Mouse (Mus musculus) small intestine, adult 10 weeks (tissue): Measurements from ENCODE around the gene Mcm8. TPM values are rescaled to one million over a fixed set of nuclear protein-coding genes. Genes with fewer than 3 reads are reported as not detected.

ENCODE experiments used
- polyA plus RNA-seq: library from polyadenylated mRNA; stranded (reverse); fragments of 350-450 nt; fragmentation: Illumina TruSeq; extraction: RNeasy Lipid Tissue Mini Kit (QIAGEN cat#74804); gene quantifications from one replicate; pipeline ENCODE4 v1.2.3, GENCODE M21; 2014; ENCODE audit warnings: low replicate concordance

Gene Mcm8
- 5.8 TPM for polyA plus RNA-seq

DNA sequence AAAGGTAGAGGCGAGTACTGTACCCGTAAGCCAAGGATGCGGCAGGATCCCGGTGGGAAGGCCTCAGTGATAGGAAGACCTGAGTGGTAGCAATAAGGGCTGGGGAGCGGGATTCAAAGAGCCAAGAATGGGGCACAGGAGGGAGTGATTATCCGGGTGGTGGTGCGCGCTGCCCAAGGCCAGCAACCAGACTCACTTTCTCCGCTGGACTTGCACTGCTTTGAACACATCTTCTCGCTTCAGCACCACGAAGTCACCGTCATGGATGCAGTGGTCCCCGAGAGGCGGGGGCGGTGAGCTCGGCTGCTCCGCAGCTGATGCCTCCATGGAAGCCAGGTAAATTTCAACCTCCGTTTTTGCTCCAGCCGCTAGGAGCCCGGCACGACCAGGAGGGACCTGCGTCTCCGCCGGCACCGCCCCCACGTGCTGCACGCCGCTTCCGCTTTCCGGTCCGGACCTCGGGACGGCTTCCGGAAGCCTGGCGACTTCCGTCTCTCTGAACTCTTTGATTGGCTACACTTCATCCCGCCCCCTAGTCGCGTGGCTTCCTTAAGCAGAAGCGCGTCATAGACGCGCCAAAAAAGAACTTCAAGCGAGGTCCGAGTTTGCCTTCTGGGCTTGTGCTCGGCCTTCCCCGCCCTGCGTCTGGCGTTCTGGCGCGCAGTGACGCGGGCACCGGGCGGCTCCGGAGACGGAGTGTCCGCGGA is at the start of gene Mcm8, which contains the start of gene Trmt6:
Gene Mcm8 (plus strand): TSS at position 534 of the 707 bp plus-strand sequence.
Gene Trmt6 (minus strand): TSS at position 448 of the 707 bp plus-strand sequence.

DNA sequence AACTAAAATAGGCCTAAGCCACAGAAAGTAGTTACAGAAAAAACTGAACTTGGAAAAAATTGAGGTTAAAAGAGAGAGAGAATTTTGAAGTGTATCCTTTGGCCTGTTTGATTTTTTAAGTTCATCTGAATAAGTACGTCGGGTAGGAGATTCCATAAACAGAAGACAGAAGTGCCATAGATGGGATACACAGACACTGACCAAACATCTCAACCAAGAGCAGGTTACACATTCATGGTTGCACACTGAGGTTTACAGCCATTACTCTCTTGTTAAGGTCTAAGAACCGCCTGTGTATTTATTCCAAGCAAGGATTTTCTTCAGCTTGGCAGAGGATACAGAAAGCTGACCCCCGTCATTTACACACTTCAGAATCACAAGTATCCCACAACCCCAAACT is 35.0 kb upstream of the Mcm8 start, which contains the start of gene Chgb:
Gene Chgb (plus strand): TSS at position 301 of the 400 bp plus-strand sequence.

GRCm38 (mm10) chr2:132846407-132847358 is 30.7 kb downstream of the Mcm8 start, which contains the start of gene Crls1:
Crls1 (plus strand) TSS chr2:132846666.

GRCm38 (mm10) chr2:132880844-132881645 is 65.1 kb downstream of the Mcm8 start, which contains the start of gene Lrrn4:
Lrrn4 (minus strand) TSS chr2:132880891.

Other genes with a start within 250 kb of the Mcm8 start
- 229 TPM for gene Gpcpd1, start 228.4 kb upstream of the Mcm8 start, polyA plus RNA-seq
- gene Shld1, start 129.2 kb upstream of the Mcm8 start, polyA plus RNA-seq = 4.4 TPM
- 46.0 TPM for gene Chgb, start 34.9 kb upstream of the Mcm8 start, polyA plus RNA-seq
- gene Trmt6, start 86 bp upstream of the Mcm8 start, polyA plus RNA-seq = 28.7 TPM
- 117 TPM for gene Crls1, start 30.5 kb downstream of the Mcm8 start, polyA plus RNA-seq
- 1.5 TPM for gene Lrrn4, start 64.8 kb downstream of the Mcm8 start, polyA plus RNA-seq
- 12.8 TPM for gene Fermt1, start 129.8 kb downstream of the Mcm8 start, polyA plus RNA-seq